Mouse (Mus musculus) 3T3-L1 (cell line): ENCODE data around the gene Rapgef2.

Experiments
- DNase-seq: peaks from one replicate; pipeline ENCODE4 v3.0.0-alpha.2; 2015; ENCODE audit warnings: low read depth, low spot score

Gene Rapgef2

GRCm38 (mm10) chr3:79286376-79287107, at the start of gene Rapgef2:
Gene Rapgef2, minus strand, starts transcription at chr3:79286517.
- DNase-seq: peak; percentile 59

DNA sequence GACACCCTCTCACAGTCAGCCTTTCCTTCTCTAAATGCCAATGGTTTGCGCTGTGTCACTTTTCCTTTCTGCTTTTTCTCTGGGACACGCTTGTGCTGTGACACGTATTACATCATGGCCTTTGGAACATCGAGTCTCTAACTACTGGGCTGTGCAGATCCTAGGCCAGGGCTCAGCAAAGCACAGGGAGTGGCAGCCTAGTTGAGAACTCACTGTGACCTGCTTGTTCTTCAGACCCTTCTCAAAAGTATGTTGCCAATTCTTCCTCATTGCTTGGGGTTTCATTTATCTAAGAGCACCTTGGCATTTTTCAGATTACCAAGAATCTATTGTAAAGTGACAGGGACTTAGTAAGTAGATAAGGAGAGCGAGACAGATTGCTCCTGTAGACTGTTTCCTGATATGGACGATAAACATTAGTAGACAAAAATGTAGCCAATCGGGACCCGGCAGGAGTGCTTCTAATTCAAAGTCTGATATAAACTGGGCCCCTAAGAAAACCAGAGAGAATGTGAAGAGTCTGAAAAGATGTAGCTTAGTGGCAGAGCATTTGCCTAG, 47.4 kb upstream of the Rapgef2 start:
- no peak for DNase-seq

DNA sequence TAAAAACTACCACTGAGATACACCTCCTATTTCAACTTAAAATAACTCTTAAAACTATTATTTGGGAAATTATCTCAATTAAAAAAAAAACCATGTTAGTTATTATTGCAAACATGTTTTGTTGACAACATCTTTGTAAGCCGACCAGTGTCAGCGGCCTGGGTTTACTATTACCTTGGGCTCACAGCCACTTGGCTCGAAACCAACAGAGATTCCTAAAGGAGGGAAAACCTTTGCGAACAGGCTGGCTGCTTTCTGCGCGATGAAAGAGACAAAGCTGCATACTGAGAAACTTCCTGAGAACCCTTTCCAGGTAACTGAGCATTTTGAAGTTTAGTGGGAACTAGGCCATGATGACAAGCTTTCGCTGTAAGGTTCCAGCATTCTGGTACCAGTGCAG, 46.7 kb upstream of the Rapgef2 start:
- DNase-seq: no peak

DNA sequence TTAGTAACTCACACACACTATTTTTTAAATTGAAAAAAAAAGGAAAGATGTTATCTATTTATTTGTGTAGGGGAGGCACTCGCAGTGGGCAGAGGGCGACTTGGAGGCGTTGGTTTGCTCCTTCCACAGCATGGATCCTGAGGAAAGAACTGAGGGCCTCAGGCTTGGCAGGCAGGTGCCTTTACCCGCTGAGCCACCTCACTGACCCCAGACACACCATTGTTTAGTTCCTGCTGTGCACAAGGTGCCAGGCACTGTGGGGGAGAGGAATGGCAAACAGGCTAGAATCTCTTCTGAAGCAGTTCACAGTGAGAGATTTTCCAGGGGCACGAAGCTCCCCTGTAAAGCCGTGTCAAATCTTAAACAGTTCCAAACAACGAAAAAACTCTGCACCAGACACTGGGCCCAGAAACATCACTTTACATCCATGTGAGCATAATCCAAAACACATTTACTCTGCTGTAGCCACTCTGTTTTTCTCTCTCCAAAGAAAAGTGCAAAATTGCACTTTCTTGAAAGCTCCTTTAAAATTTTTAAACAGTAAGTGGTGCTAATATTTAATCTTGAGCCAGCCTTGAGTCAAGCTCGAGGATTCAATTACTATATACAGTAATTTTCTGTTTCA, 43.5 kb upstream of the Rapgef2 start:
- no peak for DNase-seq

DNA sequence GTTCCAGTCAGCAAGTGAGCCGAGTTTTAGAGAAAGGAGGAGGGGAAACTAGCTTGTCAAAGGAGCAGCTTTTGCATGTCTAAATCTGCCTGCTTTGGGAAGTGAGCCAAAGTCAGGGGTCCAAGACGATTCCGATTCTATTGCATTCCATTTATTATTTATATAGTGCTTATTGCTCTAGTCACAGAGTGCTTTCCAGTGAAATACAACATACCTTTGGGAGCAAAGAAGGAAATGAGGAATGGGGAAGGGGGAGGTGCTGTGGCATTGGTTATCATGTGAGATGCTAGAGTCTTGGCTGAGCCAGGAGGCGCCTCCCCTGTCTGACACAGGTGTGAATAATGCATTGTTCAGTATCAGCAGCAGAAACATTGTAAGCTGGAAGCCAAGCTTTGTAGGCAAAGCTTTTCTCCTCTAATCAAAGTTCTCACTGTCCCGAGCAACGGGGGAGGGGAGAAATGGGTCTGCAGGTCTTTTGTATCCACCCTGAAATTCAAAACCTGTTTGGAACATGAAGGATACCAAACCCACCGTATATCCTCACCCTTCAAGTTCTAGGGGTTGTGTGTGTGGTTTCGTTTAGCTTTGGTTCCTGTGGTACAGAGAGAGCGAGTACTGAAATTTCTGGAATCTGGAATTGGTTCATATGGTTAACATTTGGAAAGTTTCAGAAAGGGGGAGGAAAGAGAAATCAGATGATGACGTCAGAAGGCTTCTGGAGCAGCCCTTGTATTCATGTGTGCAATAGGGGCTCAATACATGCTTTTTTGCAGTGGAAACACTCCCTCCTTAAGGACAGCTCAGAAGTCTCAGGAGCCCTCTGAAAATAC, 38.6 kb upstream of the Rapgef2 start:
- DNase-seq: no peak

GRCm38 (mm10) chr3:79314006-79314698, 27.8 kb upstream of the Rapgef2 start:
- DNase-seq: no peak

- peak; percentile 27 for DNase-seq
Measured at GRCm38 (mm10) chr3:79311895-79312294, 25.6 kb upstream of the Rapgef2 start.

- no peak for DNase-seq
Measured at GRCm38 (mm10) chr3:79310184-79310583, 23.9 kb upstream of the Rapgef2 start.

GRCm38 (mm10) chr3:79308605-79309004, 22.3 kb upstream of the Rapgef2 start:
- DNase-seq: no peak

GRCm38 (mm10) chr3:79299401-79299800, 13.1 kb upstream of the Rapgef2 start:
- DNase-seq: no peak

DNA sequence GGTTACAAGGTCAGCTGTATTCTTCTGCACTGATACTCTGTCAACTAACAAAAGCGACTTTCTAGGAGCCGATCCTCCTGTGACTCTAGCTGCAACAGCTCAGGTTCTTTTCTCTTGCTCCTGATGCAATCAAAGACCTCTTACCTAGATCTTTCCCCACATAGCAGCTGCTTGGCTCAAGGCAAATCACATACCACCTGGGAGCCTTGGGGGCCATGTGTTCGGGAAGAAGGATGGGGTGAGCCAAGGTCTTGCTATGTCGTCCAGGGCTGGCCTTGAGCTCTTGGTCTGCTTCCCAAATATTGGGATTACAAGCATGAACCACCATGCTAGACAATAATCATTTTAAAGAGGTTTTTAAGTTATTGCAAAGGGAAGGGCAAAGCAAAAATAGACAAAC, 11.0 kb upstream of the Rapgef2 start:
- no peak for DNase-seq

DNA sequence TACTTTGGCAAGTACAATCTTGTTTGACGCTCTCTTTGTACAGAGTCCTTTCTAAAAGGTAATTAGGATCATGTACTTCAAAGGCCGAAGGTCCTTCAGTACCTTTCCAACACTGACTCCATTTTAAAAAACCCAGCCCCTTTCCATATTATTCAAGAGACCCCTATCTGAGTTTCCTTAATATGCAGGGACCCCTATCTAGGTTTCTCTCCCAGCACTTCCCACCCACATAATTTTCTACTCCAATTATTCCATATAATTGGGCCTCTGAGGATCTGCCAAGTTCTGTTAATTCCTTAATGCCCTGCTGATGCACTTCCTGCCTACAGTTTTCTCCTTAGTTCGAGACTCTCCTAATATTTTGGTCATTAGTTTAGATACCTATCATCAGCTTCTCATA, 10.3 kb upstream of the Rapgef2 start:
- no peak for DNase-seq

DNA sequence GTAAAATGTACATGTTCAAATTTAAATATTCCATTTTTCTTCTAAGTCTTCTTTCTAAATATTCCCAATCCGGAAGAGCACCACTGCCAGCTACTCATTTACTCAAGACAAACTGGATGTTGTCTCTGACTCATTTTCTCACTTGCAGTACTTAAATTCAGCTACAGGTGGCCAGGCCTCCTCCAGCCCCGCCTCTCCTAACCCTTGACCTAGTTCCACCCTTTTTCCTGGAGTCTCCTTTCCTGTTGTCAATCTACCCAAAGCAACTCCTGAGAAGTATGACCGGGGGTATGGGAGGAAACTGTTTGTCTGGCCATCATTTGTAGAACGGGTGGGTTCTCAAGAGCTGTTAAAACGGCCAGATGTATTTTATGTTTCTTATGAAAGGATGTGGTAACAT, 9.7 kb upstream of the Rapgef2 start:
- DNase-seq: no peak

DNA sequence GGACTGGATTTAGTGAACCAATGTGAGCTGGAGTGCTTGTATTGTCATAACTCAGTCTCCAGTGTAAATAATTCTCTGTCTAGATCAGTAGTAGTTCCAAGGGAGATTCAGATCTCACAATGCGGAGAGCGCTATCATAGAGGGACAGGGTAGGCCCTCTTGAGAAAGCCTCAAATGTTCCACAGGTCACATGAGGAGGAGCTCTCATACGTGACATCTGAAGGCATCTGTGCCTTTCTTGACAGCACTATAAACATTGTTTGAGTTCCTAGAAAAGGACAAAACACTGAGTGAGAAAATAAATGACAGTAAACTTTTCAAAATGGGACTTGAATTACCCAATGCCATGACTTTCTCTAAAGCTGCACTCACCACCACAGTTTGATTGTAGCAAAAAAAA, 8.4 kb upstream of the Rapgef2 start:
- DNase-seq: no peak

DNA sequence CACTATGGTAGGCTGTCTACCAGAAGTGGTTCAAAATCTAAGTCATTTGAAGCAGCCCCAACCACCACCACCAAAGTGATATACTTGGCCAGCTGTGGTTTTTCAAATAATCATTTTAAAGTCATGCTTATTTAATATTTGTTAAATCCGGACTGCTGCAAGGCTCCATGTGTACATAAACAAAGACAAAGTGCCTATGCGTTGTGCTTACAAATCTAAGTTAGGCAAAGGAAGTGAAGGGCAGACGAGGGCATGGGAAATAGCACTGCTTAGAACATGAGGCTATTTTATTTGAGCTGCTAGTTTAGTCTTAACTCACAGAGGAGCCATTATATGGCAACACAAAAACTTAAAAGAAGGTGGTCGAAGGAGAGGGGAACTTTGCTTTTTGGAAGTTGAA, 6.7 kb upstream of the Rapgef2 start:
- no peak for DNase-seq

- DNase-seq: no peak
Measured at GRCm38 (mm10) chr3:79289050-79289449, 2.7 kb upstream of the Rapgef2 start.

DNA sequence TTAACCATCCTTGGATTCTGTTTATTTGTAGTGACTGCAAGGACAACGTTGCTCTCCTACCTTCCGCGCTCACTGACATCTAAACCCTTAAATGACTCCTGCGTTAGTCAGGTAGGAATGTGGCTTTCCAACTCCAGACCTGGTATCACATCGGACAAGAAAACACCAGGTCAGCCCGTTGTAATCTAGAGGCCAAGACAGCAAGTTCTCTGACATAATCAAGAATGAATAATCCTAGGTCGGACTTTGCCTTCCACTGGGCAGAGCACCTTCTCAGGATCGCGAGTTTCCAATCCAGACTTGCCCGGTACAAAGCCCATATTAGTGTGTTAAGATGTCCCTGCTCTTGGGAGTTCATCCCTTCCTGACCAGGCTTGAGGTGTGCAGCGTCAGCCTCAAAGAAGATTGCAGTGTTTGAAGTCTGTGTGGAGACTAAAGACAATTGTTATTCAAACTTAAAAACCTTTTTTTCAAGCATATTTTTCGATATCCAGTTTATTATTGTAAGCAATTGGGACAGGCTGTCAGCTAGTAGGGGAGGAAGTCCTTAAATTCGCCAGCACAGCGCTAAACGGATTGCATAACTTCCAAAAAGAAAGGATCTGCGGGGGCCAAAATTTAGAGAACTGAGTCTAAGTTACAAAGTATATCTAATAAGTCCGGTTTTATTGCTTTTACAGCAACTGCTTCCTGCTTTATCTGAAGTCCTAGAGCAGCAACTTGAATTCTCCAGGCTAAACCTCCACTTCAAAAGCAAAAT, 1.6 kb upstream of the Rapgef2 start:
- DNase-seq: peak; percentile 38

DNA sequence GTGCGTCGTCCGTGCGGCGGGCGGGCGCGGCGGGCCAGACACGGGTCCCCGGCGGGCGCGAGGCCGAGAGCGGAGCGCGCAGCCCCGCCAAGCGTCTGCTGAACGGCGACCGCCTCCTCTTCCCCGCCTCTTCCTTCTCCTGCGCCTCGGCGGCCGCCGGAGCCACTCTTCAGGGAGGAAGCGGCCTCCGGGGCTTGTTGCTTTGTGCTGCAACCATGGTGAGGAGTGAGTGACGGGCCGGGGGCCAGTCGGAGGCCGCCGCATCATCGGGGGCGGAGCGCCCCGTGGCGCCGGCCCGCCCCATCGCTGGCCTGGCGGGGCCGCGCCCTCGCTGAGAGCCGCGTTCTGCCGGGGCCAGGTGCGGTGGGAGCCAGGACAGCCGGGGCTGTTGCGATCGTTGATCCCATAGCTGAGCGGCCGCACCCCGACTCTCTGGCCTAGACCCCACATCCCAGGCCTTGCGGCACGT, 825 bp upstream of the Rapgef2 start:
- peak; percentile 88 for DNase-seq

GRCm38 (mm10) chr3:79286031-79286375, 314 bp downstream of the Rapgef2 start:
- peak; percentile 43 for DNase-seq

- no peak for DNase-seq
Measured at GRCm38 (mm10) chr3:79285097-79285675, 1.1 kb downstream of the Rapgef2 start.

DNA sequence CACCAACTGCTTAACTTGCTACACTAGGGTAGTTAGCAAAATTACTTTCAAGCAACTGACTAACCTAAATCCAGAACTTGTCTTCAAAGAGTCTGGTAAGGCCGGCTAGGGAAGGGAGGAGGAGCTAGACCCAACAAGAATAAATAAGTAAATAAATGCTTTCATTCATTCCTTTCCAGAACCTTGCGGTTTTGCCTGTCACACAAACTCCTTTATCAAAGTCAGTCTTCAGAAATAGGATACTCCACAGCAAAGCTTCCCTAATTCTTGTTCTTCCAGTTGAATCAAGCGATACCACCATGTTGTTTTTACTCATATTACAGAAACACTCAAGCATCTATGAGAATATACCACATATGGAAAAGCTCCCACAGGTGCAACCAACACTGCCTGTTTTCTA, 2.3 kb downstream of the Rapgef2 start:
- DNase-seq: no peak
